Mouse (Mus musculus) stomach, postnatal 0 days (tissue): ENCODE measurements around the gene Stk10.

ENCODE experiments used
- CTCF ChIP-seq: IDR thresholded peaks from 2 replicates; pipeline ENCODE4 v1.5.1; 2016; ENCODE audit warnings: antibody characterized with exemption, low read depth, mild to moderate bottlenecking, moderate library complexity
- EP300 ChIP-seq: optimal IDR thresholded peaks from 2 replicates; pipeline ENCODE3; 2016; ENCODE audit warnings: antibody characterized with exemption

DNA sequence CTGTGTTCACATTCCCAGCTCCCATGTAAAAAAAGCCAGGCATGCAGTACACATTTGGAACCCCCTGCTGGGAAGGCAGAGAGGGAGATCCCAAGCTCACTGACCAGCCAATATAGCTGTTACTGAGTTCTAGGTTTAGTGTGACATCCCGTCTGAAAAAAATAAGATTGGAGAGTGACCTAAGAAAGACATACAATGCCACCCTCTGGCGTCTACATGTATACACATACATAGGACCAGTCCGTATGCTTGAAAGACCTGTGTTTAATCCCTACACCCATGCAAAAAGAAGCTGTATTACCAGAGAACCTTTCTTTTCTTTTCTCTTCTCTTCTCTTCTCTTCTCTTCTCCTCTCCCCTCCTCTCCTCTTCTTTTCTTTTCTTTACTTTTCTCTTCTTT is 47.8 kb upstream of the Stk10 start:
- TF ChIP-seq CTCF = peak; percentile 51
- TF ChIP-seq EP300 = no peak
